Comparison of ENCODE assay signal across 9 mouse cellular contexts in genomic region chr7:118104458-118105052, GRCm38 (mm10). TPM values are rescaled to one million over a fixed set of nuclear protein-coding genes. Genes with fewer than 3 reads are reported as not detected.
DNase-seq lines count a peak whose midpoint lies in the region; ATAC-seq and TF ChIP-seq lines count a peak whose summit lies in the region.
"Had no signal": no experiment of that assay in that cellular context is flagged by ENCODE, and none has a peak within 500 bp of the region (broad histone marks: within the 10 kb centered on the region; RNA-seq: fewer than 3 reads in every experiment).

No protein-coding gene starts in this region.

- H3K4me2 ChIP-seq in midbrain, postnatal 0 days (ENCODE audit: low read depth, low read length, poor library complexity, severe bottlenecking) = no peak overlapping the region
- H3K4me2 ChIP-seq in midbrain, embryonic 13.5 days (replicated peaks) = no peak overlapping the region
- H3K4me2 ChIP-seq: forebrain, embryonic 15.5 days had no signal

- H3K27me3 ChIP-seq in midbrain, postnatal 0 days (ENCODE audit: insufficient read depth, low read length) = no peaks in the 10 kb centered on the region
- no peaks in the 10 kb centered on the region for H3K27me3 ChIP-seq in midbrain, embryonic 13.5 days
- no peaks in the 10 kb centered on the region for H3K27me3 ChIP-seq in heart, embryonic 10.5 days (ENCODE audit: insufficient read depth, poor library complexity, severe bottlenecking)
- H3K27me3 ChIP-seq: forebrain, embryonic 15.5 days had no signal

- no peaks in the 10 kb centered on the region for H3K9me3 ChIP-seq in midbrain, postnatal 0 days (ENCODE audit: low read length)
- H3K9me3 ChIP-seq in midbrain, embryonic 13.5 days = no peaks in the 10 kb centered on the region
- H3K9me3 ChIP-seq in heart, embryonic 10.5 days = no peaks in the 10 kb centered on the region
- H3K9me3 ChIP-seq: forebrain, embryonic 15.5 days had no signal

- no peak overlapping the region for H3K27ac ChIP-seq in midbrain, postnatal 0 days (ENCODE audit: low read depth, low read length)
- H3K27ac ChIP-seq in midbrain, embryonic 13.5 days = no peak overlapping the region
- no peak overlapping the region for H3K27ac ChIP-seq in heart, embryonic 10.5 days
- H3K27ac ChIP-seq: forebrain, embryonic 15.5 days had no signal

- 84% methylated on average over 5 of the region's 5 CpGs for WGBS in midbrain, postnatal 0 days
- 86% methylated on average over 5 of the region's 5 CpGs for WGBS in midbrain, embryonic 13.5 days
- 60% methylated on average over 5 of the region's 5 CpGs for WGBS in heart, embryonic 10.5 days

- no peak for ATAC-seq in midbrain, postnatal 0 days (ENCODE audit: low FRiP score)
- no peak for ATAC-seq in midbrain, embryonic 13.5 days

- no peaks in the 10 kb centered on the region for H3K4me1 ChIP-seq in midbrain, postnatal 0 days (ENCODE audit: insufficient read depth, low read length)
- 0 out of 2 replicates have a peak, but pooled peaks cover 7% of the 10 kb centered on the region for H3K4me1 ChIP-seq in midbrain, embryonic 13.5 days (replicated peaks)
- H3K4me1 ChIP-seq in heart, embryonic 10.5 days = no peaks in the 10 kb centered on the region
- H3K4me1 ChIP-seq: forebrain, embryonic 15.5 days had no signal

- no peak overlapping the region for H3K9ac ChIP-seq in midbrain, postnatal 0 days (replicated peaks; ENCODE audit: low read length, poor library complexity, severe bottlenecking)
- no peak overlapping the region for H3K9ac ChIP-seq in midbrain, embryonic 13.5 days (replicated peaks)
- H3K9ac ChIP-seq: forebrain, embryonic 15.5 days had no signal

- H3K4me3 ChIP-seq in midbrain, postnatal 0 days (ENCODE audit: low read depth, low read length) = no peak overlapping the region
- H3K4me3 ChIP-seq in midbrain, embryonic 13.5 days (replicated peaks) = no peak overlapping the region
- H3K4me3 ChIP-seq in heart, embryonic 10.5 days = no peak overlapping the region
- H3K4me3 ChIP-seq: forebrain, embryonic 15.5 days had no signal

- no peak for TF ChIP-seq CTCF in midbrain, postnatal 0 days (IDR thresholded peaks at IDR 0.05)

- DNase-seq in midbrain, postnatal 0 days (ENCODE audit: low spot score) = peak; percentile 26
- DNase-seq in R1 (ENCODE audit: low read depth, low spot score) = peak; percentile 80
- DNase-seq in induced T-regulatory cell, adult 2 months (ENCODE audit: low read depth) = peak; percentile 46
- DNase-seq in layer of hippocampus, postnatal 10 days (ENCODE audit: low spot score in 2 of 2) = no peak
- no peak for DNase-seq in heart, embryonic 10.5 days (ENCODE audit: low spot score)
- DNase-seq in right cerebral cortex, postnatal 10 days (ENCODE audit: low spot score in 2 of 2) = no peak
- DNase-seq: layer of hippocampus, postnatal 36 days had no signal

- H3K36me3 ChIP-seq in midbrain, postnatal 0 days (ENCODE audit: insufficient read depth, low read length) = peaks cover 30% of the 10 kb centered on the region
- H3K36me3 ChIP-seq in midbrain, embryonic 13.5 days = peaks cover 49% of the 10 kb centered on the region
- peaks cover 56% of the 10 kb centered on the region for H3K36me3 ChIP-seq in heart, embryonic 10.5 days

RNA-seq across cellular contexts. Expression of gene Rps15a, which starts 11.4 kb away (rescaled TPM):
- 196 and 242 TPM in 2 replicates for total RNA-seq in midbrain, postnatal 0 days (2014; rRNA removed)
- 322 and 337 TPM in 2 replicates for polyA plus RNA-seq in midbrain, postnatal 0 days (2015; fragmentation: Nextera tagmentation; extraction: Ambion mirVana)
- polyA plus RNA-seq in midbrain, embryonic 13.5 days (2015; fragmentation: Nextera tagmentation; extraction: Ambion mirVana) = 555 and 560 TPM in 2 replicates
- total RNA-seq in layer of hippocampus, postnatal 10 days (2021) = 100 to 1,000 TPM; 514 TPM
- polyA plus RNA-seq in heart, embryonic 10.5 days (2016; fragmentation: Nextera tagmentation; extraction: Ambion mirVana) = 459 and 526 TPM in 2 replicates

RNA-seq across cellular contexts. Expression of gene Arl6ip1, which starts 24.9 kb away (rescaled TPM):
- 444 and 461 TPM in 2 replicates for total RNA-seq in midbrain, postnatal 0 days (2014; rRNA removed)
- polyA plus RNA-seq in midbrain, postnatal 0 days (2015; fragmentation: Nextera tagmentation; extraction: Ambion mirVana) = 651 and 727 TPM in 2 replicates
- 509 and 609 TPM in 2 replicates for polyA plus RNA-seq in midbrain, embryonic 13.5 days (2015; fragmentation: Nextera tagmentation; extraction: Ambion mirVana)
- total RNA-seq in layer of hippocampus, postnatal 10 days (2021) = 100 to 1,000 TPM; 225 to 227 TPM
- 311 and 353 TPM in 2 replicates for polyA plus RNA-seq in heart, embryonic 10.5 days (2016; fragmentation: Nextera tagmentation; extraction: Ambion mirVana)

Comparison
In these comparisons a context has a peak if more than half of its experiments do, and no peak if none do; other contexts are left out.
1. DNase-seq: peak in midbrain, postnatal 0 days (single experiment), R1 (single experiment) and induced T-regulatory cell, adult 2 months (single experiment); none in layer of hippocampus, postnatal 10 days (0 of 2), heart, embryonic 10.5 days (single experiment) and right cerebral cortex, postnatal 10 days (0 of 2).